Mouse (Mus musculus) telencephalon, adult 2 months (tissue): ENCODE data around the gene Adgrg7.

Source experiments
- DNase-seq: peaks from one replicate; pipeline ENCODE4 v3.0.0-alpha.2; 2011; ENCODE audit warnings: low read depth, low spot score

Gene Adgrg7

DNA sequence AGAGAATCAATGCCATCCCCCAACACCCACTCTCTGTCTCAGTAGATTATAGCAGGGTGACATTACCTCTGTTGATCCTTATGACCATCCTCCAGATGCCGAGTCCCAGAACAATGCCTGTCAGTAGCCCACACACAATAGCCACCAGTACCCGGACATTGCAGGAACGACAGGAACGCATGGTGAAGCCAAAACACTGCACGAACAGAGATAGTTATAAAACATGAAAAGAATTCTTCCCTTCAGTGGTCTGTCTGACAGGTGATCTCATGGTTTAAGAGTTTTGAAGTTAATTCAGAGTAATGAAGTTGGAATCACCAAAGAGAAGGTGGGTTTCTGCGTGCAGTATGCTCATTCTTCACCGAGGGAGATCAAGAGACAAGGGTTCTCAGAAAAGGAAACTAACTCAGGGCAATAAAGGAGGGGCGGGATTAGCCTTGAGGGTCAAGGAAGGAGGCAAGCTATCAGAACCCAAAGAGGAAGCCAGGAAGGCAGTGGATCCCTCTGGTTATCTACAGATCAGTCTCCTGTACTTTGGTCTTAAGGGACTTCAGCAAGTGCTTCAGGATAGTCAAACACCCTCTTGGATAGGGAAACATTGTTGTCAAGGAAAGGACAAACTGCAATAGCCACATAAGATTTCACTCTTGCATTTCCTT lies at the start of gene Adgrg7:
TSS of gene Adgrg7 (minus strand) at position 375 of the 659 bp plus-strand sequence.
- DNase-seq: no peak

DNA sequence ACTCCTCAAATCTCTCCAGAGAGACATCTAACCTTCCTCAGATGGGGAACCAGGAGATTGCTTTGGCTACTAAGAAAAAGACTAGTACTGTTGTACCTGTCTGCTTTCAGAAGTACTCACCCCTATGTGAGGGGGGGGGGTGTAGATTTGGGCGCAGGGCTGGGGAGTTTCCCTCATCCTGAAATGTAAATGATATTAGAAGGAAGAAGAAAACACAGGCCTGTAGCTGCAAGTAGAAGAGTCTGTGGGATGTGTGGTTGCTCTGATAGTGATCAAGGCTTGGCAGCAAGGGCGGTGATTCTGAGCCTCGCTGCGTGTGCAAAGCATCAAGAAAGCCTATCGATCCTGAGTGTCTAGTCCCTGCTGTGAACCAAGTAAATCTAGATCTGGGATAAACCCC lies 47.3 kb upstream of the Adgrg7 start:
- DNase-seq: no peak

DNA sequence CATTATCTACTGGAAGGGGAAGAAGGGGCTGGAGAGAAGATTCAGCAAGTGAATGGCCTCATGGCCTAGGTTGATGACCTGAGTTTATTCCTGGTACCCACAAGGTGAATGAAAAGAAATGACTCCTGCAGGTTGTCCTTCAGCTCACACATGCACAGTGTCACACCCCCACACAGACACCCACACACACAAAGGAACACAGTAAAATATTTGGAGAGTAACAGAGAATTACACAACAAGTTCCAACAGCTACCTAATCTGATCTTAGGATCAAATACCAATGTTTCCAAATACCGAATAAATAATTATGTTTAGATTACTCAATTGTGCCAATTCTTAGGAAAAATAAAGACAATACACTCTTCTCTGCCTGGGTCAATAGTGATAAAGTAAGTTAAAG lies 37.7 kb upstream of the Adgrg7 start:
- no peak for DNase-seq

GRCm38 (mm10) chr16:56831986-56832385 lies 36.3 kb upstream of the Adgrg7 start:
- no peak for DNase-seq

DNA sequence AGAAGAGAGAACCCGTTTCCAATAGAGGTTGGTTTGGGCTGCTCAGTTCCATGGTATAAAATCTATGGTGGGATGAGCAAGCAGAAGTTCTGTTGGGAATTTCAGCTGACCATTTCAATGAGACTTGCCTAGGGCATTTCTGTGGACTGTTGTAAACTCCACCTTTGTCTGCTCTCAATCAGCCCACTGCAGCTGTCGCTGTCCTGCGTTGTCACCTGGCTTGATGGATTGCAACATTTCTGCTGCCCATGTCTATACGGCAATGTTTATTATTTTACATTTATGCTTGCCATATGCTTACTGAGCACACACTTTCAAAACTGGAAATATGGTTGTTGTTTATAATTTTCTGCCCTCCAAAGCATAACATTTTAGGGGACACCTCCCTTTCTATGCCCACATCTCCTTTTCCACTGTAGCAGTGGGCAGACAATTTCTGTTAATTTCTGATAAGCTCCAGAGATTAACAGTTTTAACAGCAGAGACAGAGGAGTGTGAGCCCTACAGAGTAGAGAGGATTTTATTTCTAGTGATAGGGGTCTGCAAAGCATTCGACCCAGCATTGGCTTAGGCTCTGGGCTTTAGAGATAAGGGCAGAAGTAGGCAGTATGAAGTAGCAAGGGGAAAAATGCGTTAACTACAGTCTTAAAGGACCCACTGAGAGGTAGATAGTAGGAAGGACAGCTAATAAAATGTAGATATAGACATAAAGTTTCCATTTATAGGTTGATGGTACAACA lies 5.9 kb upstream of the Adgrg7 start:
- no peak for DNase-seq

GRCm38 (mm10) chr16:56800946-56801345 lies 5.3 kb upstream of the Adgrg7 start:
- no peak for DNase-seq

DNA sequence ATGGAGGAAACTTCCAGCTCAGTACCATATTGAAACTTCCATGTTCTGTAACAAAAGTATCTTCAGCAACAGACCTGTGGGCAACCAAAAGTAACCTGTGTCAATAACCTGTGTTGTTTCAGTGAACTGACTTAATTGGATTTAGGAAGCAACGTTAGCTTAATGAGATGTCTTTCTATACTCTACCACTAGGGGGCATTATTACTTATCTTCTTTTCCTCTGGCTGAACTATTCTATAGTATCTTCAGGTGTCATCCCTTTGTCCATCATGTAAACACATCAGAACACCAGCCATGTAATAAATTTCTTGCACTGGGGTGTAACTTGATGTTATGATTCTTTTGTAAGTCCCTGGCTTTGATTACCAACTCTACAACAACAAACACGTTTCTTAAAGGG lies 4.8 kb upstream of the Adgrg7 start:
- DNase-seq: peak; percentile 13

DNA sequence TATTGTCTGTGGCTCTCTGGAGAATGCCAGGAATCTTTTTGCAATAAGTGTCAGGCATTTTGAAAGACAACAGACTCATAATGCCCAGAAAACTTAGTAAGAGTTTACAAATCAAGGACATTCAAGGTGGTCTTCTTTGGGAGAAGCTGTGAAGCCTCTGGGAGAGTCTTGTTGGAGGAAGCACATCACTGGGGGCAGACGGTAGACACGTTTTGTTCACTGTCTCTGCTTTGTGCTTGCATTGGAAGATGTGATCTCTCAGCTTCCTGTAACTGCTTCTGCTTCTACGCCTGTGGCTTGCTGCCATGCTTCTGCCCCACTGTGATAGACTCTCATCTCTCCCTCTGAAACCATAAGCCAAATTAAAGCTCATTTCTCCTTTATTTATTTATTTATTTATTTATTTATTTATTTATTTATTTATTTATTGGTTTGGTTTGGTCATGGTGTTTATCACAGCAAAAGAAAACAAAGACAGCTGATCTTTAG lies 3.9 kb upstream of the Adgrg7 start:
- no peak for DNase-seq

GRCm38 (mm10) chr16:56798873-56799272 lies 3.2 kb upstream of the Adgrg7 start:
- no peak for DNase-seq

GRCm38 (mm10) chr16:56794383-56795144 lies 1.1 kb downstream of the Adgrg7 start:
- no peak for DNase-seq

GRCm38 (mm10) chr16:56793778-56794177 lies 1.9 kb downstream of the Adgrg7 start:
- no peak for DNase-seq

DNA sequence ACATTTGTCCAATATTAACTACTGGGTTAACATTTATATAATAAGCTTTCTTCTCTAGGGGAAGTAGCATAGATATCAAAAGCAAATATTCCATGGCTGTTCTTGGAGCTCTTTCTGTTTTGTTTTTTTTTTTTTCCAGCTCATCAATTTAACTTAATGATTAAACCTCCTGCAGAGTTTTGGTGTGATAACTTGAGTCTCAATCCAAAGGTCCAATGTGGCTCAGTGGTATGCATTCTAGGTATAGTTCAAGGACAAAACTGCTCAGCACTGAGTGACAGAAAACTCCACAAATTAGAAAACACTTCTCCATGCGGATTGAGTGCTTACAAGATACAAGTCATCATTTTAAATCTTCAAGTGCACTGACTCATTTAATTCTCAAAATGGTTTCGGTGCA lies 9.7 kb downstream of the Adgrg7 start:
- no peak for DNase-seq

DNA sequence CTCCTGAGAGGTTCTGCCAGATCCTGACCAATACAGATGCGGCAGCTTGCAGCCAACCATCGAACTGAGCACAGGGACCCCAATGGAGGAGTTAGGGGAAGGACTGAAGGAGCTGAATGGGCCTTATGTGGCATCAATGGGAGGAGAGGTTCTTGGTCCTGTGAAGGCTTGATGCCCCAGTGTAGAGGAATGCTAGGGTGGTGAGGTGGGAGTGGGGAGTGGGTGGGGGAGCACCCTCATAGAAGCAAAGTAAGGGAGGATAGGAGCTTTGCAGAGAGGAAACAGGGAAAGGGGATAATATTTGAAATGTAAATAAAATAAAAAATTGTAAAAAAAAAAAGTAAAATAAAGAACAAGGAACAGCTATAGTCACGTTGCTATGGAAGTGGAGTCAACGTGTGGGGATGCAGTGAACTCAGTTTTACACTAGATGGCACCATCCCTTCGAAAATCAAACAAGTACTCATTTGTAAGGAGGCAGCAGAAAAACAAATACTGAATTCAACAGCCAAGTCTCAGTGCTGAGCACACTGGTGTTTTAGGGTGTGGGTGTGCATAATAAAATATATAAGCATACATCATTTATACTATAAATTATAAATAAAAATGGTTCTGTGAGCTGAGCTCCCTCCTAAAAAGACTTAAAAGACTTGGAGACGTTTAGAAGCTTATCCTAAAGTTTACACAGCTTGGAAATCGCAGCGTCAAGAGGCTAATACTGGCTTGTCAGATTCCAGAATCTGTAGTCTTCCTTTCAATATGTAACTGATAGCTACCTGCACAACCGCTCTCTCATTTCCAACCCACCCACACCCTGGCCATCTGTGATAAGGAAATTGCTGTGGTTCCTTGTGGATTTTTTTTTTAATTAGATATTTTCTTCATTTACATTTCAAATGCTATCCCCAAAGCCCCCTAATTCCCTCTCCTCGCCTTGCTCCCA lies 24.2 kb downstream of the Adgrg7 start:
- DNase-seq: peak; percentile 73

- DNase-seq: no peak
Observed at GRCm38 (mm10) chr16:56729060-56729459, 66.6 kb downstream of the Adgrg7 start.

- no peak for DNase-seq
Observed at GRCm38 (mm10) chr16:56724927-56725326, 70.7 kb downstream of the Adgrg7 start.

DNA sequence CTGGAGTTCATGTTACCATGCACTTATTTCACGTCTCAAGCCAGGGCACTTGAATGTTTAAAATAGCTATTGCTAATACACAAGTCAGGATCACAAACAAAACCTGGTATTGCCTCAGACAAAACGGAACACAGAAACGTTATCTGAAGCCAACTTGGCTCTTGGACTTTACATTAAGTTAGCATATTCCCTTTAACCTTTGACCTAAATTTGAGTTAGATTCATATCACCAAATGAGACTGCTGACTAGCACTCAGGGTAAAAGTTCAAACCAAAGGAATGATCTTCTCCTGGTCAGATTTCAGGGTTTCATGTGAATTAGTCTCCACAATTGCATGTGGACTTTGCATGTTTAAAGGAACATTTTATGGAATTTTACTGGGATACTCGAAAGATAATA lies 73.3 kb downstream of the Adgrg7 start:
- no peak for DNase-seq

DNA sequence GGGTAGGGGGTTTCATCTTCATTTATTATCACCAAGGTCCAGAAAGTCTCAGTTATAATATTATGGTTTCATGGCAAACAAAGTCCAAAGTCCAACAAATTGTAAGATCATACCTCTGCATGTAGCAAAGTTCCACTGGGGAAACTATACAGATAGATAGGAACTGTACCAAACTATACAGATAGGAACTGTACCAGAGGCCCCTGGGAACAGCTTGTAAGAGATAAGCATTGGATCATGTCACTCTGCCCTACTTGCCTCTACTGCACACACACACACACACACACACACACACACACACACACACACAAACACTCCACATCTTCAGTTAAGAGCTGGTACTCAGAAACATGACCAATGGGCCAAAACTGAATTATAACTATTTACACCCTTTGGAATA lies 76.6 kb downstream of the Adgrg7 start:
- no peak for DNase-seq

GRCm38 (mm10) chr16:56717224-56718200 lies 78.1 kb downstream of the Adgrg7 start, which contains the start of gene Tfg:
Gene Tfg, minus strand, starts transcription at chr16:56717450.
- peak; percentile 98 for DNase-seq

DNA sequence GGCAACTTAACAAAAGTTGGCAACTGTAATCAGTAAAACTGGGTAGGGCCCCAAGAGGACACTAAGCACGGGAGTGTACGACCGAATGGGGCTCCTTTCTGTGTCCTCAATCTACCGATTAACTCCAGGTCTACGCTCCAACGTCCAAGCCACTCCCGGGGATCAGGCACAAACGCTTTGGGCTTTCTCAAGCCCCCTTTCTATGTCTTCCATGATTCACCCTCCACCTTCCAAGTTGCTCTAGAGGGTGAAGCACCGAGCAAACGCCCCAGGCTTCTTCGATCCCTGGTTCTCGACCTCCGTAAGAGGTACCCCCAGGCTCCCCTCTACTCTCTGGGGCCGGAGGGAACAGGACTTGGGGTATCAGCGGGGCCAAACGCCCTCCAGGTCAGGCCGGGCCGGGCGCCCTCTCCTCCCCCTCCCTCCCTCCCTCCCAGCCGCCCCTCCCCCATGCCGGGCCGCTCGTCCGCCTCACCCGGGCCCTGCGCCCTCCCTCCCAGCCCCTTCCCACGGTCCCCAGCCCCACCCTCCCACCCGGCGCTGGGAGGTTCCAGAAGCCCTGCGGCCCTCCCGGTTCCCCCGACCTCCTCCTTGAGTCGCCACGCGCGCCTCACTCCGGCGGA lies 79.0 kb downstream of the Adgrg7 start:
- no peak for DNase-seq

DNA sequence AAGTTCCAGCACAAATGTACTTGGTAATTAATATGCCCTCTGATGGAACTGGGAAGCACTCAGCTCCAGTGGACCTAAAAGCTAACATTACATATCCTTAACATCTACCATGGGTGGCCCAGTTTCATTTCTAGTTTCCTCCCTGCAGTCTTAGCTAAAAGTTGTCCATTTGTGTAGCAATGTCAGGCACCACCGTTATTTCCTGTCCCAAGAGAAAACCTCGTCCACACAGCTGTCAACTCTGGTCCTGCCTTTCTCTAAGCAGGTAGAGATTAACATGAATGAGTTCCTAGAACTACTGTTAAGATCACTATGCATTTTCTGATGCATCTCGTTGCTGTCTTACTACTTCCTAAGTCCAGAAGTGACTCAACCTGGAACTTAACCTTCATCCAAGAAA lies 80.0 kb downstream of the Adgrg7 start:
- no peak for DNase-seq
